Comparison of ENCODE assay signal across 22 mouse cellular contexts in genomic region chr14:34412164-34412896, GRCm38 (mm10). TPM values are rescaled to one million over a fixed set of nuclear protein-coding genes. Genes with fewer than 3 reads are reported as not detected.
DNase-seq lines count a peak whose midpoint lies in the region; ATAC-seq lines count a peak whose summit lies in the region.
"Had no signal": no experiment of that assay in that cellular context is flagged by ENCODE, and none has a peak within 500 bp of the region (broad histone marks: within the 10 kb centered on the region; RNA-seq: fewer than 3 reads in every experiment).

No protein-coding gene starts in this region.

- WGBS in forebrain, embryonic 11.5 days: 94% methylated on average over 7 of the region's 7 CpGs
- WGBS in forebrain, embryonic 10.5 days: 92% methylated on average over 7 of the region's 7 CpGs

- no peak overlapping the region for H3K4me2 ChIP-seq in forebrain, embryonic 11.5 days (ENCODE audit: low read depth, low read length, severe bottlenecking)
- H3K4me2 ChIP-seq: heart, embryonic 13.5 days; hindbrain, embryonic 15.5 days had no signal

- H3K9me3 ChIP-seq in forebrain, embryonic 11.5 days (ENCODE audit: control insufficient read depth, low read length): no peaks in the 10 kb centered on the region
- no peaks in the 10 kb centered on the region for H3K9me3 ChIP-seq in forebrain, embryonic 10.5 days
- H3K9me3 ChIP-seq: heart, embryonic 13.5 days; hindbrain, embryonic 15.5 days had no signal

- H3K9ac ChIP-seq in forebrain, embryonic 11.5 days (ENCODE audit: low read length): no peak overlapping the region
- H3K9ac ChIP-seq: heart, embryonic 13.5 days; hindbrain, embryonic 15.5 days had no signal

- no peak overlapping the region for H3K27ac ChIP-seq in forebrain, embryonic 11.5 days (ENCODE audit: low read depth, low read length)
- no peak overlapping the region for H3K27ac ChIP-seq in forebrain, embryonic 10.5 days
- H3K27ac ChIP-seq: heart, embryonic 13.5 days; hindbrain, embryonic 15.5 days had no signal

- DNase-seq in forebrain, embryonic 11.5 days (ENCODE audit: low spot score): peak; percentile 31
- DNase-seq in forebrain, embryonic 10.5 days (ENCODE audit: extremely low spot score, low spot score): no peak
- no peak for DNase-seq in frontal cortex, postnatal 25 days (ENCODE audit: low spot score in 2 of 2)
- DNase-seq in right cerebral cortex, adult 2 months (ENCODE audit: low spot score in 2 of 2): peak; percentile 10 to 20
- no peak for DNase-seq in right cerebral cortex, postnatal 14 days
- DNase-seq in brain, embryonic 18.5 days (ENCODE audit: low read depth, low spot score): peak; percentile 14
- no peak for DNase-seq in spleen, adult 18-20 months
- DNase-seq: adrenal gland, postnatal 10 days; cerebellum, adult 18-20 months; cerebellum, adult 9-11 months; gastrocnemius, postnatal 14 days; heart, postnatal 36 days had no signal

- peaks cover 11% of the 10 kb centered on the region for H3K36me3 ChIP-seq in forebrain, embryonic 11.5 days (ENCODE audit: control insufficient read depth, insufficient read depth, low read length)
- peaks cover 93% of the 10 kb centered on the region for H3K36me3 ChIP-seq in forebrain, embryonic 10.5 days (replicated peaks)

- H3K4me3 ChIP-seq in forebrain, embryonic 11.5 days (ENCODE audit: low read depth, low read length): no peak overlapping the region
- H3K4me3 ChIP-seq in forebrain, embryonic 10.5 days: no peak overlapping the region
- H3K4me3 ChIP-seq: heart, embryonic 13.5 days; hindbrain, embryonic 15.5 days had no signal

- no peak for ATAC-seq in forebrain, embryonic 11.5 days (replicated peaks; ENCODE audit: low FRiP score)
- ATAC-seq in frontal cortex, adult (ENCODE audit: low TSS enrichment): peak; percentile 44; the same call in 1 of the 2 replicates
- ATAC-seq: intestine, embryonic 16.5 days had no signal

- H3K4me1 ChIP-seq in forebrain, embryonic 11.5 days (replicated peaks; ENCODE audit: control insufficient read depth, insufficient read depth, low read length): no peaks in the 10 kb centered on the region
- H3K4me1 ChIP-seq in forebrain, embryonic 10.5 days: no peaks in the 10 kb centered on the region
- H3K4me1 ChIP-seq: hindbrain, embryonic 15.5 days had no signal

- H3K27me3 ChIP-seq in forebrain, embryonic 11.5 days (ENCODE audit: control insufficient read depth, insufficient read depth, low read length): no peaks in the 10 kb centered on the region
- no peaks in the 10 kb centered on the region for H3K27me3 ChIP-seq in forebrain, embryonic 10.5 days (ENCODE audit: poor library complexity, severe bottlenecking)
- H3K27me3 ChIP-seq: heart, embryonic 13.5 days; hindbrain, embryonic 15.5 days had no signal

RNA-seq across cellular contexts. Expression of gene Mmrn2, which starts 37.1 kb away (rescaled TPM):
- 7.2 and 7.6 TPM in 2 replicates for polyA plus RNA-seq in forebrain, embryonic 11.5 days (2014; fragmentation: Nextera tagmentation; extraction: Ambion mirVana)
- 6.2 and 6.7 TPM in 2 replicates for polyA plus RNA-seq in forebrain, embryonic 10.5 days (2016; fragmentation: Nextera tagmentation; extraction: Ambion mirVana)

RNA-seq across cellular contexts. Expression of gene Sncg, which starts 37.7 kb away (rescaled TPM):
- 3.7 and 5.4 TPM in 2 replicates for polyA plus RNA-seq in forebrain, embryonic 11.5 days (2014; fragmentation: Nextera tagmentation; extraction: Ambion mirVana)
- polyA plus RNA-seq in forebrain, embryonic 10.5 days (2016; fragmentation: Nextera tagmentation; extraction: Ambion mirVana): 1.3 and 2.2 TPM in 2 replicates

RNA-seq across cellular contexts. Expression of gene Fam25c, which starts 57.1 kb away (rescaled TPM):
- not detected in 2 replicates for polyA plus RNA-seq in forebrain, embryonic 11.5 days (2014; fragmentation: Nextera tagmentation; extraction: Ambion mirVana)
- not detected in 2 replicates for polyA plus RNA-seq in forebrain, embryonic 10.5 days (2016; fragmentation: Nextera tagmentation; extraction: Ambion mirVana)
- polyA plus RNA-seq: C2C12; embryonic facial prominence, embryonic 11.5 days; frontal cortex, adult 2 months; gonadal fat pad, adult 2 months; heart, embryonic 13.5 days; heart, postnatal 0 days; hindbrain, embryonic 11.5 days; hindbrain, embryonic 15.5 days; intestine, embryonic 16.5 days had no signal

Comparison
In these comparisons a context has a peak if more than half of its experiments do, and no peak if none do; other contexts are left out.
1. DNase-seq: peak in forebrain, embryonic 11.5 days (single experiment), right cerebral cortex, adult 2 months (2 of 2) and brain, embryonic 18.5 days (single experiment); none in forebrain, embryonic 10.5 days (single experiment), frontal cortex, postnatal 25 days (0 of 2), right cerebral cortex, postnatal 14 days (single experiment) and spleen, adult 18-20 months (0 of 2).